16 mouse cellular contexts compared by ENCODE assay signal in genomic region chr16:43221313-43221712, GRCm38 (mm10).
DNase-seq lines count a peak whose midpoint lies in the region; ATAC-seq and TF ChIP-seq lines count a peak whose summit lies in the region.
"Had no signal": no experiment of that assay in that cellular context is flagged by ENCODE, and none has a peak within 500 bp of the region (broad histone marks: within the 10 kb centered on the region; RNA-seq: fewer than 3 reads in every experiment).

No protein-coding gene starts in this region.

- 74% methylated on average over 4 of the region's 4 CpGs for WGBS in neural tube, embryonic 15.5 days
- WGBS in embryonic facial prominence, embryonic 10.5 days, result 39% methylated on average over 4 of the region's 4 CpGs

- H3K27ac ChIP-seq in gastrocnemius, adult 2 months, result peak overlapping the region; percentile 65
- no peak overlapping the region for H3K27ac ChIP-seq in neural tube, embryonic 15.5 days (replicated peaks)
- H3K27ac ChIP-seq in embryonic facial prominence, embryonic 10.5 days (replicated peaks), result no peak overlapping the region
- H3K27ac ChIP-seq: hindbrain, embryonic 13.5 days; kidney, postnatal 0 days; liver, embryonic 14.5 days had no signal

- no peak for TF ChIP-seq CTCF in gastrocnemius, adult 2 months (IDR thresholded peaks at IDR 0.05)

- no peak overlapping the region for H3K4me2 ChIP-seq in neural tube, embryonic 15.5 days
- H3K4me2 ChIP-seq: heart, embryonic 12.5 days; hindbrain, embryonic 13.5 days had no signal

- intact Hi-C loops in gastrocnemius, adult 2 months (cut with DNase I), result no loop called here

- no peaks in the 10 kb centered on the region for H3K36me3 ChIP-seq in neural tube, embryonic 15.5 days
- no peaks in the 10 kb centered on the region for H3K36me3 ChIP-seq in embryonic facial prominence, embryonic 10.5 days (replicated peaks)
- H3K36me3 ChIP-seq: heart, embryonic 12.5 days; hindbrain, embryonic 13.5 days had no signal

- H3K9me3 ChIP-seq in neural tube, embryonic 15.5 days (replicated peaks), result no peaks in the 10 kb centered on the region
- no peaks in the 10 kb centered on the region for H3K9me3 ChIP-seq in embryonic facial prominence, embryonic 10.5 days
- H3K9me3 ChIP-seq: heart, embryonic 12.5 days; hindbrain, embryonic 13.5 days; megakaryocyte, embryonic 14.5 days had no signal

- no peaks in the 10 kb centered on the region for H3K27me3 ChIP-seq in neural tube, embryonic 15.5 days (replicated peaks)
- no peaks in the 10 kb centered on the region for H3K27me3 ChIP-seq in embryonic facial prominence, embryonic 10.5 days (replicated peaks; ENCODE audit: low read depth, poor library complexity, severe bottlenecking)
- H3K27me3 ChIP-seq: heart, embryonic 12.5 days; hindbrain, embryonic 13.5 days; megakaryocyte, embryonic 14.5 days had no signal

- no peak overlapping the region for H3K9ac ChIP-seq in neural tube, embryonic 15.5 days (replicated peaks)
- H3K9ac ChIP-seq: heart, embryonic 12.5 days; hindbrain, embryonic 13.5 days; liver, embryonic 14.5 days had no signal

- DNase-seq in gastrocnemius, adult 2 months, result no peak
- DNase-seq in gastrocnemius, adult 8-10 months (ENCODE audit: low spot score in 2 of 2), result no peak
- DNase-seq in neural tube, embryonic 10.5 days (ENCODE audit: extremely low spot score, low spot score), result peak; percentile 22
- DNase-seq in embryonic facial prominence, embryonic 10.5 days (ENCODE audit: low spot score), result peak; percentile 41
- peak; percentile 33 for DNase-seq in skeletal muscle tissue, adult 2 months (ENCODE audit: low read depth, low spot score)
- DNase-seq in layer of hippocampus, adult 8-10 months (ENCODE audit: low spot score in 2 of 2), result no peak
- DNase-seq: right cerebral cortex, postnatal 25 days had no signal

- H3K4me3 ChIP-seq in gastrocnemius, adult 2 months, result no peak overlapping the region
- H3K4me3 ChIP-seq in neural tube, embryonic 15.5 days (replicated peaks), result no peak overlapping the region
- no peak overlapping the region for H3K4me3 ChIP-seq in embryonic facial prominence, embryonic 10.5 days
- H3K4me3 ChIP-seq: heart, embryonic 12.5 days; hindbrain, embryonic 13.5 days; megakaryocyte, embryonic 14.5 days had no signal

- H3K4me1 ChIP-seq in neural tube, embryonic 15.5 days, result no peaks in the 10 kb centered on the region
- peaks cover 21% of the 10 kb centered on the region for H3K4me1 ChIP-seq in embryonic facial prominence, embryonic 10.5 days
- H3K4me1 ChIP-seq: hindbrain, embryonic 13.5 days; megakaryocyte, embryonic 14.5 days had no signal

- ATAC-seq in neural tube, embryonic 15.5 days (ENCODE audit: low FRiP score), result no peak
- no peak for ATAC-seq in frontal cortex, adult (ENCODE audit: low TSS enrichment)
- ATAC-seq: CD4-positive, CD25-positive, alpha-beta regulatory T cell, adult 4 months; intestine, embryonic 16.5 days had no signal

Comparison
In these comparisons a context has a peak if more than half of its experiments do, and no peak if none do; other contexts are left out.
1. DNase-seq: peak in neural tube, embryonic 10.5 days (single experiment), embryonic facial prominence, embryonic 10.5 days (single experiment) and skeletal muscle tissue, adult 2 months (single experiment); none in gastrocnemius, adult 2 months (single experiment), gastrocnemius, adult 8-10 months (0 of 2) and layer of hippocampus, adult 8-10 months (0 of 2).